Mouse (Mus musculus) spleen, postnatal 0 days (tissue): ENCODE results near the gene Muc2. TPM values are rescaled to one million over a fixed set of nuclear protein-coding genes. Genes with fewer than 3 reads are reported as not detected.

Experiments
- polyA plus RNA-seq: library from polyadenylated mRNA; unstranded; fragments of >200 nt; fragmentation: Nextera tagmentation; extraction: Ambion mirVana; gene quantifications from 2 replicates; pipeline ENCODE4 v1.2.1, GENCODE M21; 2015

Muc2 gene
- polyA plus RNA-seq, result 0.23 and 0.30 TPM in 2 replicates

GRCm38 (mm10) chr7:141690040-141690439 is at the start of gene Muc2:
Gene Muc2 (plus strand): TSS chr7:141690340.

GRCm38 (mm10) chr7:141788677-141789452 is 98.7 kb downstream of the Muc2 start, which contains the start of gene Muc5ac:
Gene Muc5ac (plus strand): TSS chr7:141788972.

Other genes with a start within 250 kb of the Muc2 start
- 11.9 and 14.1 TPM in 2 replicates for gene Pidd1, start 246.3 kb upstream of the Muc2 start, polyA plus RNA-seq
- 1,725 and 1,765 TPM in 2 replicates for gene Rplp2, start 243.0 kb upstream of the Muc2 start, polyA plus RNA-seq
- gene Pnpla2, start 235.1 kb upstream of the Muc2 start, polyA plus RNA-seq, result 23.6 and 27.5 TPM in 2 replicates
- gene Cracr2b, start 229.2 kb upstream of the Muc2 start, polyA plus RNA-seq, result 12.7 and 15.8 TPM in 2 replicates
- 9.2 and 10.5 TPM in 2 replicates for gene Cd151, start 222.9 kb upstream of the Muc2 start, polyA plus RNA-seq
- gene Polr2l, start 215.2 kb upstream of the Muc2 start, polyA plus RNA-seq, result 56.8 and 65.1 TPM in 2 replicates
- gene Tspan4, start 215.1 kb upstream of the Muc2 start, polyA plus RNA-seq, result 65.7 and 84.5 TPM in 2 replicates
- gene Chid1, start 150.5 kb upstream of the Muc2 start, polyA plus RNA-seq, result 14.0 and 14.6 TPM in 2 replicates
- 49.8 and 51.2 TPM in 2 replicates for gene Ap2a2, start 128.2 kb upstream of the Muc2 start, polyA plus RNA-seq
- 6.2 and 7.0 TPM in 2 replicates for gene Muc6, start 35.0 kb upstream of the Muc2 start, polyA plus RNA-seq
- not detected in 2 replicates for gene Muc5ac, start 98.6 kb downstream of the Muc2 start, polyA plus RNA-seq
- gene Muc5b, start 148.7 kb downstream of the Muc2 start, polyA plus RNA-seq, result 0.01 and 0.02 TPM in 2 replicates
- 20.2 and 21.1 TPM in 2 replicates for gene Tollip, start 228.2 kb downstream of the Muc2 start, polyA plus RNA-seq